Mouse (Mus musculus) liver, embryonic 15.5 days (tissue): ENCODE results near the gene Olfm4. TPM values are rescaled to one million over a fixed set of nuclear protein-coding genes. Genes with fewer than 3 reads are reported as not detected.

ENCODE experiments used
- ATAC-seq: fragments of 200-750 bp; cut with Nextera tagmentation; 2 replicates; pipeline ENCODE4 v1.8.0; 2017; ENCODE audit warnings: moderate number of reproducible peaks, mild to moderate bottlenecking, moderate library complexity; ENCODE audit not compliant: insufficient read depth
- H3K27ac ChIP-seq: fragments of 300-500 bp; sonication (generic); replicated peaks from 2 replicates; pipeline ENCODE4 v1.5.1; 2015; ENCODE audit warnings: mild to moderate bottlenecking, inconsistent platforms
- H3K27me3 ChIP-seq: fragments of 300-500 bp; sonication (generic); 2 replicates; pipeline ENCODE4 v1.6.1; 2015; ENCODE audit warnings: mild to moderate bottlenecking, inconsistent platforms
- H3K36me3 ChIP-seq: fragments of 300-500 bp; sonication (generic); replicated peaks from 2 replicates; pipeline ENCODE4 v1.6.1; 2015; ENCODE audit warnings: moderate library complexity, mild to moderate bottlenecking, inconsistent platforms
- H3K4me1 ChIP-seq: fragments of 300-500 bp; sonication (generic); replicated peaks from 2 replicates; pipeline ENCODE4 v1.6.1; 2015; ENCODE audit warnings: inconsistent platforms
- H3K4me2 ChIP-seq: fragments of 300-500 bp; sonication (generic); 2 replicates; pipeline ENCODE4 v1.6.1; 2015; ENCODE audit warnings: moderate library complexity, mild to moderate bottlenecking, inconsistent platforms
- H3K4me3 ChIP-seq: fragments of 300-500 bp; sonication (generic); replicated peaks from 2 replicates; pipeline ENCODE4 v1.5.1; 2015; ENCODE audit warnings: mild to moderate bottlenecking, inconsistent platforms
- H3K9ac ChIP-seq: fragments of 300-500 bp; sonication (generic); 2 replicates; pipeline ENCODE4 v1.6.1; 2015; ENCODE audit warnings: moderate library complexity, mild to moderate bottlenecking, inconsistent platforms
- H3K9me3 ChIP-seq: fragments of 300-500 bp; sonication (generic); replicated peaks from 2 replicates; pipeline ENCODE4 v1.6.1; 2016; ENCODE audit warnings: inconsistent platforms
- WGBS: fragments of 180-500 bp; shearing (Covaris S2); methylation state at CpG from one replicate; pipeline ENCODE4 v1.1.7; 2015; ENCODE audit warnings: mixed read lengths; ENCODE audit not compliant: insufficient replicate concordance; 5-methylcytosine and 5-hydroxymethylcytosine counted together
- polyA plus RNA-seq: library from polyadenylated mRNA; unstranded; fragments of >200 nt; fragmentation: Nextera tagmentation; extraction: Ambion mirVana; gene quantifications from 2 replicates; pipeline ENCODE4 v1.2.1, GENCODE M21; 2015

Gene Olfm4
- polyA plus RNA-seq, 1 experiment from 2014 or later, result 36.0 TPM

DNA sequence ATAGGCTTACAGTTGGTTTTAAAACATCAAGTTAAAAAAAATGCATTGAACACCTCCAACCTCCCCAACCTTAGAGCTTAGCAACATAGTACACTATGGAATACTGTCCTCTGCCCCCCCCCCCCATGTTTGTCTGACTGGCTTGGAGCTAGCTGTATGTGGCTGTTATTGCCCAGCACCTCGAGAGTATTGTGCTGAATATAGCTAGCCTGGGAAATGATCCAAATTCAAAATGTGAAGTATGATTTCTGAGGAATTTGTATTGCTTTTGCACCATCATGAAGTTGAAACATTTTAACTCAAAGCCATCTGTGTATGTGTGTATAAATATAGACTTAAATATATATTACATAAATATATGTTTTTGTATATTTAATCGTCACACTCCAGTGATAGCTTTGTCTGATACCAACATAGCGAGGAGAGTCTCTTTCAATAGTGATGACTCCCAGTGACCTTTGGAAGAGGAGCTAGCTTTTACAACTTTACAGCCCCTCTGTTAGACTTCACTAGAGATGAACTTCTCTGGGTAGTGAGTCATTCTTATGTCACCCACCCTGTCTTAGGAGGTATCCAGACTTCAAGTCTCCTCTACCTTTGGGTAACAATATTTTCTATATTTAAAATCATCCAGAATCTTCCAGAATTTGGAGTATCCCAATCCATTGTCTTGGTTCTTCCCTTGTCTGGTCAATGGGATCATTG is 45.6 kb downstream of the Olfm4 start:
- Histone ChIP-seq H3K27me3 (no peaks in the 10 kb centered on the region), H3K9ac (no peak overlapping the region), H3K27ac (no peak overlapping the region), H3K4me2 (no peak overlapping the region), H3K4me3 (no peak overlapping the region), H3K36me3 (no peaks in the 10 kb centered on the region), H3K9me3 (no peaks in the 10 kb centered on the region), H3K4me1 (no peaks in the 10 kb centered on the region)
- ATAC-seq, result no peak
- 58% methylated on average over 3 of the region's 3 CpGs for WGBS

DNA sequence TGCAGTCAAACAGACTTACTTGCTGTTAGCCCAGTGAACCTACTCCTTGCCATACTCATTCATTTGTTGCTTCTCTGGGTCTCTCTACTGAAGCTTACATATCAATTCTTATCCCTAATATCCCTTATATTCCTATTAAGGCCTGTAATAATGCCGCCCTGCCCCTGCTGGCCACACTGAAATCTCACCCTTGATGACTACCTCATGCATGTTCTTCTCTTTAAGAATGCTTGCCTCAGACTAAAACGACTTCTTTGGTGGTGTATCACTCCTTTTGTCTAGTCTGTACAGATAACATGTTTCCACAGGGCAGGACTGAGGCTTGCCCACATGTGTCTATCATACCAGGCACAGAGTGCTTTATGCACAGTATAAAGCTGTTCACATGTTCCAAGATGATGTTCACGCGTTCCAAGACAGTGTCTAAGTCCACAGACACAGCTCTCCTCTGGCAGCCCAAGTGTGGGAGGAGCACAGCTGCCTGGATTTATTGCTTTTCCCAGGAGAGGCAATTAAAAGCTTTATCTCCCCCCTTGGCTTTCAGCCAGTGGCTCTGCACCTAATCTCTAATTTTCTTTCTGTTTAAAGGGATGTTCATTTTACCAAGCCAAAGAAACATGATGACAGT is 55.9 kb downstream of the Olfm4 start:
- Histone ChIP-seq H3K9me3 (no peaks in the 10 kb centered on the region), H3K4me3 (no peak overlapping the region), H3K27me3 (no peaks in the 10 kb centered on the region), H3K9ac (no peak overlapping the region), H3K27ac (no peak overlapping the region), H3K36me3 (no peaks in the 10 kb centered on the region), H3K4me2 (no peak overlapping the region), H3K4me1 (no peaks in the 10 kb centered on the region)
- no peak for ATAC-seq
- WGBS, result 52% methylated on average over 4 of the region's 4 CpGs

DNA sequence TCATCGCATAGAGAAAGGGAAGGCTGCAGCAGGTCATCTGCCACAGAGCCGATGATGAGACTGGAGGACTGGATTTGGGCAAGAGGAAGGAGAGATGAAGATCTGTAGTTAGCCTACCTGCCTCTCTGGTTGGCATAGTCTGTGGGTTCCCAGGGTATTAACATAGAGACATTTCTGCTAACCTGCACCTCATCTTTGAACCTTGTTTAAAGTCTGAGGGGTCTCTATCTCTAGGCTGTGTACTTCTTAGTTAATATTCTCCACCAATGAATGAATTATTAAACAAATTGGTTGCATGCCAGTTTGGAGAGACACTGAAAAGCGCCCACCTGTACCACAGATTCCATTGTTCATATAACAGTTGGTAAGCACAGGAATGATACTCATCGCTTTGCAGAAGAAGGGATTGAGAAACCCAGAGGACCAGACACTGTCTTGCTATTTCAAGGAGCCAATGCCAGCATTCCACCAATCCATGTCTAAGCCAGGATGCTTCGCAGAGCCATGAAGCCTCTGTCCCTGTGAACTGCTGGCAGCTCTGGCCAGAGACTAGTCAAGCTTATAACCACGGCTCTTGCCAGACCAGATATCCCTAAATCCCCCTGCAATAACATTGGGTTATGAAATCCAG is 62.3 kb downstream of the Olfm4 start:
- ATAC-seq, result no peak
- Histone ChIP-seq H3K9ac (no peak overlapping the region), H3K4me2 (no peak overlapping the region), H3K27ac (no peak overlapping the region), H3K9me3 (no peaks in the 10 kb centered on the region), H3K27me3 (no peaks in the 10 kb centered on the region), H3K4me3 (no peak overlapping the region), H3K4me1 (no peaks in the 10 kb centered on the region), H3K36me3 (no peaks in the 10 kb centered on the region)
- WGBS, result 69% methylated on average over 6 of the region's 6 CpGs

DNA sequence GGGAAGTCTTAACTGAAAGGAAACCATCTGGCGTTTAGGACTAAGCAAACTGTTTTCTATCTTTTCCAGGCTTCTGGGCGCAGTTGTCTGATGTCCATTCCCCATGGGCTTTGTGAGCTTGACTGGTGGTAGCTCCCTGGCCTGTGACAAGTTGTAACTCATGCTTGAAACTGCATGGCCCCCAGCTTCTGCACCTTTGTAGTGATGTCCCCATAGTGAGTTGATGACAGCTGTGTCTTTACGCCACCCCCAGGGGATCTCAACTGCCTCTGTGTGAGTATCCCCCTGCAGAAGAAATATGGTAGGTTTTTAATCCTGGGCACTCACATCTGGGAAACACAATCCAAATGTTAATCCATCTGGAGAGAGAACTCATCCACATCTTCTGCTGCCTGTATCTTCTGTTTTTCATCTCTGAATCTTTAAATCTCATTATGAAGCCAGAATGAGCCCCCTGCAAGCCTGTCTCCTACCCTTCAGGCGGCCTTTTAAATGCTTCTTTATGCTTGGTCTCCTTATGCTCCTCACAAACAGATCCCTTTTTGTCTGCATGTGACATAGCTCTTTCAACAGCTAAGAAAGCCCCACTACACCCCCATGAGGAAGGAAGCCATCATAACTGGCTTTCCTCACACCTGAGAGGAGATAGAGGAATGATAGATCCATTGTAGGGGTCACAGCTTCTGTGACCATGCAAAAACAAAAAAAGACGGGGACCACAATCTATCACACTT is 63.7 kb downstream of the Olfm4 start:
- H3K4me2 ChIP-seq, result no peak overlapping the region
- no peak overlapping the region for H3K4me3 ChIP-seq
- H3K9me3 ChIP-seq, result no peaks in the 10 kb centered on the region
- no peak overlapping the region for H3K9ac ChIP-seq
- ATAC-seq, result no peak
- 47% methylated on average over 5 of the region's 5 CpGs for WGBS
- H3K27me3 ChIP-seq, result no peaks in the 10 kb centered on the region
- no peaks in the 10 kb centered on the region for H3K36me3 ChIP-seq
- H3K4me1 ChIP-seq, result no peaks in the 10 kb centered on the region
- H3K27ac ChIP-seq, result no peak overlapping the region

DNA sequence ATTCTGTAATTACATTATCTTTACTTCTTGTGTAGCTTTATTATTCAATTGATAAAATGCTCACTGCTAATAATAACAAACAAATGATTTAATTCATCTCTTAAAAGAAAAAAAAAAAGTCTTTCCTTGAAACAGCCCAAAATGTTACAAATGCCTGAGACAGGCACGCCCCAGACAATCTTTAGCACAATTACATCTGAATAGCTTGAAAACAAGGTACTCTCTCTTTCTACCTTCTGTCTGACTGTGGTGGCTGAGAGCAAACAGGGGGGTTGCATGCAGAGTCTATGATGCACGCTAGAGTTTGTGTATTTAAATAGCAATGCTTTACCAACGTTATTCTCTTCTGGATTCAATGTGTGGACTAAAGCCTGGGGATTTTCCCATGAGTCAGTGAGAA is 71.8 kb downstream of the Olfm4 start:
- Histone ChIP-seq H3K27ac (no peak overlapping the region), H3K27me3 (no peaks in the 10 kb centered on the region), H3K9me3 (no peaks in the 10 kb centered on the region), H3K9ac (no peak overlapping the region), H3K4me1 (no peaks in the 10 kb centered on the region), H3K4me2 (no peak overlapping the region), H3K4me3 (no peak overlapping the region), H3K36me3 (no peaks in the 10 kb centered on the region)
- ATAC-seq, result no peak
- WGBS, result 55% methylated on average over 3 of the region's 3 CpGs

DNA sequence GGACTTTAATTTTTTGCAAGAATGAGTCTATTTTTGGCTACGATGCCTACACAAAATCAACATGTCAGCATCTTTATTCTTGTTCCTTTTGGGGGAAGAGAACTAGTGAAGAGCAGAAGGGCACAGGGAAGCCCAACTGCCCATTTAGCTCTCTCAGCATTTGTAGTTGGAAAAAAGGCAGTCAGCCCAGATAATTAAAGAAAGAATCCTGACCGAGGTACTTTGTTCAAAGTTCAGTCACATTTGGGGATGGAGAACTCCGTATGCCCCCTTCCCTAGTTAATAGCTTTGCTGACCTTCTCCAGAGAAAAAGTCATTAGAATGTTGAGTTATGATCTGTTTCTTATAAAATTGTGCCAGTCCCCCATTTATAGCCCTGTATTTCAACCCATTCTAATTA is 77.8 kb downstream of the Olfm4 start:
- WGBS, result 61% methylated on average over 3 of the region's 3 CpGs
- H3K9ac ChIP-seq, result no peak overlapping the region
- no peak overlapping the region for H3K27ac ChIP-seq
- no peak overlapping the region for H3K4me3 ChIP-seq
- no peaks in the 10 kb centered on the region for H3K36me3 ChIP-seq
- no peaks in the 10 kb centered on the region for H3K27me3 ChIP-seq
- H3K4me1 ChIP-seq, result no peaks in the 10 kb centered on the region
- H3K9me3 ChIP-seq, result no peaks in the 10 kb centered on the region
- H3K4me2 ChIP-seq, result no peak overlapping the region
- ATAC-seq, result no peak

DNA sequence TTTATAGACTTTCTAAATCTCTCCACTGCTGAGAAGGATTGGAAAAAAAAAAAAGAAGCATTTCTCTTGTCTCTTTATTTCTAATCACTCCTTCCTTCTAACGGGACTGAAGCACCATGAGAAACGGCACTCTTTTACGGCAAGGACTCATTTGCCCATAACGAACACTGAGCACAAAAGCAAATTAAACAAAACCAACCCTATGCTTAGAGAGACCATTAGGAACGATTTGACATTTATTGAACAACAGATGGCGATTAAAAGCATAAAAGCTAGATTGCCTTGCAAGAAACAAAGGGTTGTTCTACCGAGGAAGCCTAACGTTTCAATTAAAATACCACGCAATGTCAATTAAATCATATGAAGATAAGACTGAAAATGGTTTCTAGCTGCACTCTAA is 79.0 kb downstream of the Olfm4 start:
- H3K36me3 ChIP-seq, result no peaks in the 10 kb centered on the region
- H3K27me3 ChIP-seq, result no peaks in the 10 kb centered on the region
- no peak overlapping the region for H3K4me2 ChIP-seq
- 68% methylated on average over 9 of the region's 9 CpGs for WGBS
- no peaks in the 10 kb centered on the region for H3K4me1 ChIP-seq
- ATAC-seq, result no peak
- H3K27ac ChIP-seq, result no peak overlapping the region
- H3K4me3 ChIP-seq, result no peak overlapping the region
- no peak overlapping the region for H3K9ac ChIP-seq
- H3K9me3 ChIP-seq, result no peaks in the 10 kb centered on the region

DNA sequence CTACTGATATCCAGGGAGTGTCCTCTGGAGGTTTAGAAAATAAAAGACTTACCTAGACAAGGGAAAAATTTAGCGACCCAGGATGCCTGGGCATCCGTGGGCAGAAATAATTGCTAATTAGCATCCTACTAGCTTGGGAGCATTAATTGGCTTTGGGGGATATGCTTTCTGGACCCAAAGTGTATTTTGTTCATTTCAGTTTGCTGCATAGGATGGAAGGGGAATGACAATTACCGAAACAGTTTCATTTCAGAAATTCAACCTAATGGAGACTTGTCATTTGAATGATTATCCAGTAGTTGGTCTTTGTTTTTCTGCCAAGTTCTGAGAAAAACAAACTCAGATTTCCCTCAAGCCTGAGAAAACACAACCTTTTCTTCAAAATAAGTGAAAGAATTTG is 86.7 kb downstream of the Olfm4 start:
- WGBS, result 74% methylated on average over 3 of the region's 3 CpGs
- H3K4me3 ChIP-seq, result no peak overlapping the region
- ATAC-seq, result no peak

More for the DNA sequence above, 86.7 kb downstream of the Olfm4 start:
- Histone ChIP-seq H3K36me3 (no peaks in the 10 kb centered on the region), H3K4me2 (no peak overlapping the region), H3K27ac (no peak overlapping the region), H3K9me3 (no peaks in the 10 kb centered on the region), H3K9ac (no peak overlapping the region), H3K4me1 (no peaks in the 10 kb centered on the region), H3K27me3 (no peaks in the 10 kb centered on the region)

Other genes starting within 250 kb of the Olfm4 start
- gene Pcdh8, start 212.8 kb upstream of the Olfm4 start, polyA plus RNA-seq, result 0.05 and 0.10 TPM in 2 replicates